Mouse (Mus musculus): ENCODE measurements at regions not wholly inside any gene's neighbourhood (a gene's known extent, or its start where the extent isn't known, plus 50 kb on each side); places are given as distances from the start of the nearest gene placed in this dataset.
"Not testable (repeated sequence)": the region's sequence is repeated elsewhere in the genome, so short reads cannot be mapped to it uniquely, and the experiment has no call there.

GRCm38 (mm10) chrX:75734628-75735302, 140.2 kb downstream of the Pls3 start:
- peak in 1 of 2 experiments; percentile 90 for DNase-seq

GRCm38 (mm10) chrX:75733651-75734050, 141.3 kb downstream of the Pls3 start:
- DNase-seq: peak in 1 of 2 experiments; percentile 92

- DNase-seq: peak in 1 of 2 experiments; percentile 73
Observed at GRCm38 (mm10) chrX:75729791-75730190, 145.2 kb downstream of the Pls3 start.

- DNase-seq: peak in 1 of 2 experiments; percentile 51
Observed at GRCm38 (mm10) chrX:75728507-75728906, 146.5 kb downstream of the Pls3 start.

GRCm38 (mm10) chrX:75723542-75723941, 145.5 kb upstream of the Rab39b start:
- not testable (repeated sequence) for DNase-seq

GRCm38 (mm10) chrX:75699949-75700348, 121.9 kb upstream of the Rab39b start:
- no peak for DNase-seq

GRCm38 (mm10) chrX:75675271-75675670, 97.2 kb upstream of the Rab39b start:
- DNase-seq: not testable (repeated sequence)

- peak; percentile 87 to 95 for DNase-seq
Observed at GRCm38 (mm10) chrX:75673920-75674665, 96.1 kb upstream of the Rab39b start.

GRCm38 (mm10) chrX:75673586-75673919, 95.5 kb upstream of the Rab39b start:
- no peak for DNase-seq

GRCm38 (mm10) chrX:75672976-75673375, 94.9 kb upstream of the Rab39b start:
- peak in 1 of 2 experiments; percentile 36 for DNase-seq

- no peak for DNase-seq
Observed at GRCm38 (mm10) chrX:75667636-75668035, 89.6 kb upstream of the Rab39b start.

- DNase-seq: peak in 1 of 2 experiments; percentile 35
Observed at GRCm38 (mm10) chrX:75643402-75643801, 65.4 kb upstream of the Rab39b start.

Measured in kidney, postnatal 25 days (tissue).